Mouse (Mus musculus): Measurements from ENCODE around the gene Tigd3. TPM values are rescaled to one million over a fixed set of nuclear protein-coding genes. Genes with fewer than 3 reads are reported as not detected.
"Not testable (repeated sequence)": the region's sequence is repeated elsewhere in the genome, so short reads cannot be mapped to it uniquely, and the experiment has no call there.

Gene Tigd3
- polyA plus RNA-seq, 1 experiment from 2014 or later = 16.9 TPM

DNA sequence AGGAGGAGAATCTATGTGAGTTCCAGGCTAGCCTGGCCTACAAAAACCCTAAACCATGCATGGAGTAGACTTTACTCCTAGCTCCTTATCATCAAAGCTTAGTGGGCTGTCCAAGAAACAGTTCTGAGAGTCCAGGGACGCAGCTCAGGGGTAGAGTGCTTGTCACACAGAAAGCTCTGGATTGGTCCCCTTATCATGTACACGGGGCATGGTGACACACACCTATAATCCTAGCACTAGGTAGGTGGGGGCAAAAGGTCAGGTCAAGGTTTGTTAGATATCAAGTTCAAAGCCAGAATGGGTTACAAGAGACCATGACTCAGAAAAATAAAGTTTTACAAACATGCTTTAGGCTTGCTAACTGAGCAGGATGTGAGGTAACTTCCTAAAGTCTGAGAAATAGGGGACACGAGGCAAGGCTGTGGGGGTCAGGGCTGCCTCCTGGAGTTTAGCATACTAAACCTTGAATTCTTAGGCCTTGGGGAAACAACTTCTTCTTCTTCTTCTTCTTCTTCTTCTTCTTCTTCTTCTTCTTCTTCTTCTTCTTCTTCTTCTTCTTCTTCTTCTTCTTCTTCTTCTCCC lies 6.6 kb downstream of the Tigd3 start:
- no peak overlapping the region for H3K4me2 ChIP-seq (replicated peaks)
- H3K27ac ChIP-seq = no peak overlapping the region
- peaks cover 10% of the 10 kb centered on the region for H3K36me3 ChIP-seq
- H3K4me1 ChIP-seq (replicated peaks) = peaks cover 17% of the 10 kb centered on the region
- H3K9me3 ChIP-seq = no peaks in the 10 kb centered on the region
- H3K27me3 ChIP-seq = no peaks in the 10 kb centered on the region
- H3K9ac ChIP-seq (replicated peaks) = no peak overlapping the region
- WGBS = 84% methylated on average over 3 of the region's 3 CpGs
- no peak overlapping the region for H3K4me3 ChIP-seq (replicated peaks)
- ATAC-seq = no peak

- 62% methylated on average over 4 of the region's 4 CpGs for WGBS
- no peak overlapping the region for H3K27ac ChIP-seq
- H3K27me3 ChIP-seq = no peaks in the 10 kb centered on the region
- no peak overlapping the region for H3K4me2 ChIP-seq (replicated peaks)
- no peaks in the 10 kb centered on the region for H3K36me3 ChIP-seq
- no peaks in the 10 kb centered on the region for H3K9me3 ChIP-seq
- no peak for ATAC-seq
- peaks cover 6% of the 10 kb centered on the region; the same call in 1 of the 2 replicates for H3K4me1 ChIP-seq (replicated peaks)
- no peak overlapping the region for H3K9ac ChIP-seq (replicated peaks)
- H3K4me3 ChIP-seq (replicated peaks) = no peak overlapping the region
Measured at GRCm38 (mm10) chr19:5885838-5886237, 8.1 kb downstream of the Tigd3 start.

- Histone ChIP-seq H3K4me3 (replicated peaks) (no peak overlapping the region), H3K4me1 (replicated peaks) (no peaks in the 10 kb centered on the region), H3K27me3 (no peaks in the 10 kb centered on the region), H3K27ac (no peak overlapping the region), H3K9ac (replicated peaks) (no peak overlapping the region), H3K4me2 (replicated peaks) (no peak overlapping the region), H3K9me3 (no peaks in the 10 kb centered on the region), H3K36me3 (no peaks in the 10 kb centered on the region)
- WGBS = 78% methylated on average over 1 of the region's 1 CpGs
- no peak for ATAC-seq
Measured at GRCm38 (mm10) chr19:5883935-5884334, 10.0 kb downstream of the Tigd3 start.

GRCm38 (mm10) chr19:5882079-5882478 lies 11.9 kb downstream of the Tigd3 start:
- WGBS = 87% methylated on average over 5 of the region's 5 CpGs
- H3K27ac ChIP-seq; H3K27me3 ChIP-seq; H3K9ac ChIP-seq (replicated peaks); ATAC-seq; H3K4me1 ChIP-seq (replicated peaks); H3K9me3 ChIP-seq; H3K36me3 ChIP-seq; H3K4me3 ChIP-seq (replicated peaks); H3K4me2 ChIP-seq (replicated peaks): not testable (repeated sequence)

DNA sequence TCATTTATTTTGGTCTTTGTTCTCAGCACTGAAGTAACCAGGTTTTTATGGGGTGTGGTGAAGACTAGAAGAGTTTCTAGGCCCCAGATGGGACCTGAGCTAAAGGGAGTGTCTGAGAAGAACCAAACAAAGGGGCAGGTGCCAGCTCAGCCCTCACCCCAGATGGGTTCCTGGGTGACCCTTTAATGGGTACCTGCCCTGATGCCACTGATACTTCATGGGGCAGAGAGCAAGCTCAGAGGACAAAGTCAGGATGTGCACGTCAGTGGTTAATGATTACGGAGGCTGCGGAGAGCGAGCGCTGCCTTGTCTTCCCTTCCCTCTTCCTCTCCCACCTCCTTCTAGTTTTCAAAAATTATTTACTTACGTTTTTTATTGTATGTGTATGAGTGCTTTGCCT lies 12.8 kb downstream of the Tigd3 start:
- Histone ChIP-seq H3K36me3 (no peaks in the 10 kb centered on the region), H3K4me1 (replicated peaks) (no peaks in the 10 kb centered on the region), H3K9ac (replicated peaks) (no peak overlapping the region), H3K27ac (no peak overlapping the region), H3K27me3 (no peaks in the 10 kb centered on the region), H3K9me3 (no peaks in the 10 kb centered on the region), H3K4me2 (replicated peaks) (no peak overlapping the region), H3K4me3 (replicated peaks) (no peak overlapping the region)
- WGBS = 96% methylated on average over 6 of the region's 6 CpGs
- ATAC-seq = no peak

DNA sequence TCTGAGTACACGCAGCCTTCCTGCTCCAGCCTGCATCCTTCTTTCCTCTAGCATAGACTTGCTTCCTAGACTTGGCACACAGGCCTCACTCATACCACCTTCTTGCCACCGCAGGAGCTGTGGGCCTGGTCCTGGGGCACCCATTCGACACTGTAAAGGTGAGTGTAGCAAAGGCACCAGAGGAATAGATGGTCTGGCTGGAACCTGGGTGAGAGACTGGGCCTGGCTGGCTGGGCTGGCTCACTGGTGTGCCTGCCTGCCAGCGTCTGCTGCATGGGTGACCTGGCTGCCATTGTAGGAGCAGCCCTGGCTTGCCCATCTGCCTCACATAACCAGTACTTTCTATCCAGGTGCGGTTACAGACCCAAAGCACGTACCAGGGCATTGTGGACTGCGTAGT lies 14.2 kb downstream of the Tigd3 start:
- H3K9ac ChIP-seq (replicated peaks) = no peak overlapping the region
- H3K36me3 ChIP-seq = no peaks in the 10 kb centered on the region
- peaks cover 5% of the 10 kb centered on the region for H3K4me1 ChIP-seq (replicated peaks)
- ATAC-seq = no peak
- no peak overlapping the region for H3K4me3 ChIP-seq (replicated peaks)
- 95% methylated on average over 7 of the region's 7 CpGs for WGBS
- H3K27ac ChIP-seq = no peak overlapping the region
- no peaks in the 10 kb centered on the region for H3K27me3 ChIP-seq
- H3K9me3 ChIP-seq = no peaks in the 10 kb centered on the region
- no peak overlapping the region for H3K4me2 ChIP-seq (replicated peaks)

GRCm38 (mm10) chr19:5878916-5879315 lies 15.0 kb downstream of the Tigd3 start:
- no peaks in the 10 kb centered on the region for H3K27me3 ChIP-seq
- no peak overlapping the region for H3K4me3 ChIP-seq (replicated peaks)
- no peak overlapping the region for H3K27ac ChIP-seq
- no peak overlapping the region for H3K4me2 ChIP-seq (replicated peaks)
- 75% methylated on average over 3 of the region's 3 CpGs for WGBS
- H3K9me3 ChIP-seq = no peaks in the 10 kb centered on the region
- 0 out of 2 replicates have a peak overlapping the region, but pooled peaks have one; percentile 10 for H3K9ac ChIP-seq (replicated peaks)
- no peak for ATAC-seq
- peaks cover 13% of the 10 kb centered on the region for H3K4me1 ChIP-seq (replicated peaks)
- no peaks in the 10 kb centered on the region for H3K36me3 ChIP-seq

GRCm38 (mm10) chr19:5878362-5878722 lies 15.6 kb downstream of the Tigd3 start:
- no peak overlapping the region for H3K27ac ChIP-seq
- peaks cover 18% of the 10 kb centered on the region for H3K4me1 ChIP-seq (replicated peaks)
- H3K9me3 ChIP-seq = no peaks in the 10 kb centered on the region
- 83% methylated on average over 7 of the region's 7 CpGs for WGBS
- H3K4me2 ChIP-seq (replicated peaks) = no peak overlapping the region
- no peak overlapping the region for H3K4me3 ChIP-seq (replicated peaks)
- H3K27me3 ChIP-seq = no peaks in the 10 kb centered on the region
- no peak for ATAC-seq
- no peaks in the 10 kb centered on the region for H3K36me3 ChIP-seq
- H3K9ac ChIP-seq (replicated peaks) = peak overlapping the region; percentile 10; the same call in 1 of the 2 replicates

DNA sequence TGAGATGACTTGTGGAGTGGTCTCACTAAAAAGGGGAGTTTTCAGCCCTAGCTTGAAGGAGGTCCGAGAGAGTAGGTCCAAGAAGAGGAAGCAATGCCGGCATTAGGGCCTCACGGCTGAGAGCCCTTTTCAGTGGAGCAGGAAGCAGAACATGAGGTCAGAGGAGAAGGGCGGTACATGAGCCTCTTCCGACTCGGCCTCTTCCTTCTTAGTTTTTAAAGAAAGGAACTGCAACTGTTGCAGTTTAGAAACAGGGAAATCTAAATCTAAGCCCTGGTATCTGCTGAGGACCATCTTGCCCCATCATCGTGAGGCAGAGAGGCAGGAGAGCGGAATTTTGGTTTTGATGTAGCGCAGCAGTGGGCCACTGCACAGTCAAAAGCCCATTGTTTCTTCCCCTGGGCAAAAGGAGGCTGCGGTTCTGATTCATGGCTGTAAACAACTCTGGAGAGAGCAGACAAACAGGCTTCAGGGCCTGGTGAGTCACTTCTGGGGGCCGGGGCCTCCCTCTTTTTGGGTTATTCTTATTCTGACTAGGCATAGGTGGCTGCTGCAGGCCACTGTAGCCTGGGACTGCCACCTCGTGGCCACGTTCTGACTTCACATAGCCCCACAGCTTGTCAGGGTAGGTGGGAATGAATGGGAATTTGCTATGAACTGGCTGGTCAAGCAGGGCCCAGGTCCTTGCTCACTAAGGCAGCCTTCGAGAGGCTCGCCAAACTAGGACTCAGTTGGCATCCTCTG lies 16.2 kb downstream of the Tigd3 start, which contains the start of gene Slc25a45:
TSS of gene Slc25a45 (plus strand) at position 191 of the 744 bp plus-strand sequence.
- WGBS = 50% methylated on average over 15 of the region's 15 CpGs
- Histone ChIP-seq H3K4me1 (replicated peaks) (peaks cover 23% of the 10 kb centered on the region), H3K9ac (replicated peaks) (peak within 1 kb of the TSS; percentile 25; the same call in 1 of the 2 replicates), H3K36me3 (peaks cover 3% of the 10 kb centered on the region; the same call in 1 of the 2 replicates), H3K4me2 (replicated peaks) (no peak within 1 kb of the TSS), H3K9me3 (no peaks in the 10 kb centered on the region), H3K27me3 (no peaks in the 10 kb centered on the region), H3K4me3 (replicated peaks) (no peak within 1 kb of the TSS), H3K27ac (no peak within 1 kb of the TSS)
- peak; percentile 53; the same call in 1 of the 2 replicates for ATAC-seq

DNA sequence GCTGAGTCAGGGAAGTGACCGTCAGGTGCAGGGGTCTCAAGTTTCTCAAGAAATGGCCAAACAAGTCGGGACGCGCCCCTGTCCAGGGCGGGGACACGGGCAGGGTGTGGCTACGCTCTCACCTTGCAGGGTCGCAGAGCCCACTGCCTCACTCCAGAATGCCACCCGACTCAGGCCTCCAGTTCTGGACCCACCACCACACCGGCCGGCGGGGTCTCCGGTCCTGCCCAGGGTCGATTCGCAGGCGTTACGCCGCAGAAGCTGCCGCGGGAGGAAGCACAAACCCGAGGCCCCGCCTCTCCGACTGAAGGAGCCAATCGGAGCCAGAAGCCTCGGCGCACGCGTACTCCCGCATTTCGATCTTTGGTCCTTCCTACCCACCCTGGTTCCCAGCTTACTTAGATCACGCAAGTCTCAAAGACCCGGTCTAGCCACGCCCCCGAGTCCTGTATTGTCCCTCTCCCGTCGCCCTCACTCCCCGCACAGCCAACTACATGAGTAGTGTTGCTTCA lies 18.9 kb downstream of the Tigd3 start, which contains the start of gene Frmd8:
TSS of gene Frmd8 (minus strand) at position 306 of the 512 bp plus-strand sequence.
- H3K4me2 ChIP-seq (replicated peaks) = peak within 1 kb of the TSS; percentile 78
- no peaks in the 10 kb centered on the region for H3K27me3 ChIP-seq
- peak within 1 kb of the TSS; percentile 88 for H3K9ac ChIP-seq (replicated peaks)
- ATAC-seq = peak; percentile 91
- H3K4me3 ChIP-seq (replicated peaks) = peak within 1 kb of the TSS; percentile 77
- peaks cover 18% of the 10 kb centered on the region; the same call in 1 of the 2 replicates for H3K36me3 ChIP-seq
- under 1% methylated on average over 37 of the region's 37 CpGs for WGBS
- no peaks in the 10 kb centered on the region for H3K9me3 ChIP-seq
- peak within 1 kb of the TSS; percentile 63 for H3K27ac ChIP-seq
- H3K4me1 ChIP-seq (replicated peaks) = peaks cover 37% of the 10 kb centered on the region

- no peak for ATAC-seq
- Histone ChIP-seq H3K27ac (no peak overlapping the region), H3K4me2 (replicated peaks) (peak overlapping the region; percentile 78), H3K36me3 (peaks cover 23% of the 10 kb centered on the region), H3K9ac (replicated peaks) (peak overlapping the region; percentile 88), H3K4me1 (replicated peaks) (peaks cover 37% of the 10 kb centered on the region), H3K27me3 (no peaks in the 10 kb centered on the region), H3K9me3 (no peaks in the 10 kb centered on the region), H3K4me3 (replicated peaks) (peak overlapping the region; percentile 77)
- 8% methylated on average over 13 of the region's 13 CpGs for WGBS
Measured at GRCm38 (mm10) chr19:5874391-5874968, 19.5 kb downstream of the Tigd3 start.

GRCm38 (mm10) chr19:5872931-5873556 lies 20.9 kb downstream of the Tigd3 start:
- ATAC-seq = no peak
- 93% methylated on average over 19 of the region's 19 CpGs for WGBS
- no peak overlapping the region for H3K4me3 ChIP-seq (replicated peaks)
- H3K36me3 ChIP-seq = peaks cover 36% of the 10 kb centered on the region
- no peak overlapping the region for H3K4me2 ChIP-seq (replicated peaks)
- no peak overlapping the region for H3K27ac ChIP-seq
- no peaks in the 10 kb centered on the region for H3K27me3 ChIP-seq
- peaks cover 37% of the 10 kb centered on the region for H3K4me1 ChIP-seq (replicated peaks)
- H3K9me3 ChIP-seq = no peaks in the 10 kb centered on the region
- H3K9ac ChIP-seq (replicated peaks) = no peak overlapping the region
